Mouse (Mus musculus): ENCODE results near the gene Palm2. TPM values are rescaled to one million over a fixed set of nuclear protein-coding genes. Genes with fewer than 3 reads are reported as not detected.

Palm2 gene
- polyA plus RNA-seq, 1 experiment from 2014 or later = 2.6 TPM

- H3K9me3 ChIP-seq = no peaks in the 10 kb centered on the region
- no peaks in the 10 kb centered on the region for H3K4me1 ChIP-seq
- no peak overlapping the region for H3K4me2 ChIP-seq (replicated peaks)
- H3K9ac ChIP-seq = no peak overlapping the region
- no peaks in the 10 kb centered on the region for H3K27me3 ChIP-seq (replicated peaks)
- H3K36me3 ChIP-seq = no peaks in the 10 kb centered on the region
- WGBS = 83% methylated on average over 4 of the region's 4 CpGs
- no peak overlapping the region for H3K27ac ChIP-seq
- H3K4me3 ChIP-seq = no peak overlapping the region
- ATAC-seq (ENCODE audit: low FRiP score, low read depth) = no peak
Measured at GRCm38 (mm10) chr4:57446854-57447444, 12.9 kb downstream of the Palm2 start.

- no peak for ATAC-seq (ENCODE audit: low FRiP score, low read depth)
- Histone ChIP-seq H3K4me3 (no peak overlapping the region), H3K27ac (no peak overlapping the region), H3K9me3 (no peaks in the 10 kb centered on the region), H3K4me2 (replicated peaks) (no peak overlapping the region), H3K4me1 (no peaks in the 10 kb centered on the region), H3K9ac (no peak overlapping the region), H3K27me3 (replicated peaks) (no peaks in the 10 kb centered on the region), H3K36me3 (no peaks in the 10 kb centered on the region)
- WGBS = 27% methylated on average over 3 of the region's 3 CpGs
Measured at GRCm38 (mm10) chr4:57451896-57452295, 17.8 kb downstream of the Palm2 start.

GRCm38 (mm10) chr4:57452661-57453060, 18.6 kb downstream of the Palm2 start:
- WGBS = 96% methylated on average over 5 of the region's 5 CpGs
- Histone ChIP-seq H3K4me1 (no peaks in the 10 kb centered on the region), H3K4me3 (no peak overlapping the region), H3K27ac (no peak overlapping the region), H3K4me2 (replicated peaks) (no peak overlapping the region), H3K27me3 (replicated peaks) (no peaks in the 10 kb centered on the region), H3K9ac (no peak overlapping the region), H3K36me3 (no peaks in the 10 kb centered on the region), H3K9me3 (no peaks in the 10 kb centered on the region)
- ATAC-seq (ENCODE audit: low FRiP score, low read depth) = no peak

- no peak overlapping the region for H3K4me3 ChIP-seq
- H3K9me3 ChIP-seq = no peaks in the 10 kb centered on the region
- H3K27ac ChIP-seq = no peak overlapping the region
- no peak overlapping the region for H3K4me2 ChIP-seq (replicated peaks)
- no peaks in the 10 kb centered on the region for H3K36me3 ChIP-seq
- no peak overlapping the region for H3K9ac ChIP-seq
- 61% methylated on average over 3 of the region's 3 CpGs for WGBS
- no peaks in the 10 kb centered on the region for H3K27me3 ChIP-seq (replicated peaks)
- no peak for ATAC-seq (ENCODE audit: low FRiP score, low read depth)
- H3K4me1 ChIP-seq = no peaks in the 10 kb centered on the region
Measured at GRCm38 (mm10) chr4:57462378-57462777, 28.3 kb downstream of the Palm2 start.

GRCm38 (mm10) chr4:57482435-57482834, 48.4 kb downstream of the Palm2 start:
- Histone ChIP-seq H3K9ac (no peak overlapping the region), H3K36me3 (no peaks in the 10 kb centered on the region), H3K9me3 (no peaks in the 10 kb centered on the region), H3K4me2 (replicated peaks) (no peak overlapping the region), H3K4me1 (no peaks in the 10 kb centered on the region), H3K27me3 (replicated peaks) (no peaks in the 10 kb centered on the region), H3K4me3 (no peak overlapping the region), H3K27ac (no peak overlapping the region)
- no peak for ATAC-seq (ENCODE audit: low FRiP score, low read depth)
- WGBS = 81% methylated on average over 7 of the region's 7 CpGs

- H3K4me2 ChIP-seq (replicated peaks) = no peak overlapping the region
- H3K9ac ChIP-seq = no peak overlapping the region
- no peak overlapping the region for H3K4me3 ChIP-seq
- H3K4me1 ChIP-seq = no peaks in the 10 kb centered on the region
- H3K36me3 ChIP-seq = no peaks in the 10 kb centered on the region
- ATAC-seq (ENCODE audit: low FRiP score, low read depth) = no peak
- H3K27ac ChIP-seq = no peak overlapping the region
- WGBS = 89% methylated on average over 3 of the region's 3 CpGs
- H3K27me3 ChIP-seq (replicated peaks) = no peaks in the 10 kb centered on the region
- H3K9me3 ChIP-seq = no peaks in the 10 kb centered on the region
Measured at GRCm38 (mm10) chr4:57486392-57486791, 52.3 kb downstream of the Palm2 start.

- H3K9me3 ChIP-seq = no peaks in the 10 kb centered on the region
- no peak overlapping the region for H3K4me2 ChIP-seq (replicated peaks)
- ATAC-seq (ENCODE audit: low FRiP score, low read depth) = no peak
- H3K4me3 ChIP-seq = no peak overlapping the region
- H3K27me3 ChIP-seq (replicated peaks) = no peaks in the 10 kb centered on the region
- no peaks in the 10 kb centered on the region for H3K4me1 ChIP-seq
- H3K36me3 ChIP-seq = no peaks in the 10 kb centered on the region
- H3K27ac ChIP-seq = no peak overlapping the region
- no peak overlapping the region for H3K9ac ChIP-seq
- WGBS = 92% methylated on average over 6 of the region's 6 CpGs
Measured at GRCm38 (mm10) chr4:57489887-57490286, 55.8 kb downstream of the Palm2 start.

GRCm38 (mm10) chr4:57504792-57505191, 70.7 kb downstream of the Palm2 start:
- Histone ChIP-seq H3K4me2 (replicated peaks) (no peak overlapping the region), H3K9ac (no peak overlapping the region), H3K4me3 (no peak overlapping the region), H3K27ac (no peak overlapping the region), H3K9me3 (no peaks in the 10 kb centered on the region), H3K36me3 (no peaks in the 10 kb centered on the region), H3K27me3 (replicated peaks) (no peaks in the 10 kb centered on the region), H3K4me1 (no peaks in the 10 kb centered on the region)
- WGBS = 89% methylated on average over 6 of the region's 6 CpGs
- no peak for ATAC-seq (ENCODE audit: low FRiP score, low read depth)

GRCm38 (mm10) chr4:57510576-57510975, 76.5 kb downstream of the Palm2 start:
- no peak overlapping the region for H3K4me3 ChIP-seq
- ATAC-seq (ENCODE audit: low FRiP score, low read depth) = no peak
- no peaks in the 10 kb centered on the region for H3K36me3 ChIP-seq
- no peak overlapping the region for H3K27ac ChIP-seq
- H3K4me2 ChIP-seq (replicated peaks) = no peak overlapping the region
- no peak overlapping the region for H3K9ac ChIP-seq
- no peaks in the 10 kb centered on the region for H3K9me3 ChIP-seq
- H3K4me1 ChIP-seq = no peaks in the 10 kb centered on the region
- WGBS = 61% methylated on average over 2 of the region's 3 CpGs
- H3K27me3 ChIP-seq (replicated peaks) = no peaks in the 10 kb centered on the region

GRCm38 (mm10) chr4:57511734-57512133, 77.7 kb downstream of the Palm2 start:
- H3K4me2 ChIP-seq (replicated peaks) = no peak overlapping the region
- H3K4me3 ChIP-seq = no peak overlapping the region
- 92% methylated on average over 1 of the region's 1 CpGs for WGBS
- no peaks in the 10 kb centered on the region for H3K36me3 ChIP-seq
- H3K27ac ChIP-seq = no peak overlapping the region
- H3K27me3 ChIP-seq (replicated peaks) = no peaks in the 10 kb centered on the region
- H3K9ac ChIP-seq = no peak overlapping the region
- ATAC-seq (ENCODE audit: low FRiP score, low read depth) = no peak
- no peaks in the 10 kb centered on the region for H3K4me1 ChIP-seq
- no peaks in the 10 kb centered on the region for H3K9me3 ChIP-seq

GRCm38 (mm10) chr4:57513241-57513933, 79.3 kb downstream of the Palm2 start:
- no peak overlapping the region for H3K27ac ChIP-seq
- no peaks in the 10 kb centered on the region for H3K4me1 ChIP-seq
- no peaks in the 10 kb centered on the region for H3K36me3 ChIP-seq
- no peak overlapping the region for H3K4me2 ChIP-seq (replicated peaks)
- ATAC-seq (ENCODE audit: low FRiP score, low read depth) = no peak
- no peaks in the 10 kb centered on the region for H3K27me3 ChIP-seq (replicated peaks)
- WGBS = 82% methylated on average over 8 of the region's 8 CpGs
- H3K9me3 ChIP-seq = no peaks in the 10 kb centered on the region
- H3K4me3 ChIP-seq = no peak overlapping the region
- no peak overlapping the region for H3K9ac ChIP-seq

- Histone ChIP-seq H3K9ac (no peak overlapping the region), H3K27me3 (replicated peaks) (no peaks in the 10 kb centered on the region), H3K27ac (no peak overlapping the region), H3K4me1 (no peaks in the 10 kb centered on the region), H3K4me2 (replicated peaks) (no peak overlapping the region), H3K36me3 (no peaks in the 10 kb centered on the region), H3K9me3 (no peaks in the 10 kb centered on the region), H3K4me3 (no peak overlapping the region)
- no peak for ATAC-seq (ENCODE audit: low FRiP score, low read depth)
- 85% methylated on average over 31 of the region's 31 CpGs for WGBS
Measured at GRCm38 (mm10) chr4:57514003-57514937, 80.2 kb downstream of the Palm2 start.

All from neural tube, embryonic 12.5 days (tissue).